ENCODE assay signal across 23 mouse cellular contexts in the genomic region with DNA sequence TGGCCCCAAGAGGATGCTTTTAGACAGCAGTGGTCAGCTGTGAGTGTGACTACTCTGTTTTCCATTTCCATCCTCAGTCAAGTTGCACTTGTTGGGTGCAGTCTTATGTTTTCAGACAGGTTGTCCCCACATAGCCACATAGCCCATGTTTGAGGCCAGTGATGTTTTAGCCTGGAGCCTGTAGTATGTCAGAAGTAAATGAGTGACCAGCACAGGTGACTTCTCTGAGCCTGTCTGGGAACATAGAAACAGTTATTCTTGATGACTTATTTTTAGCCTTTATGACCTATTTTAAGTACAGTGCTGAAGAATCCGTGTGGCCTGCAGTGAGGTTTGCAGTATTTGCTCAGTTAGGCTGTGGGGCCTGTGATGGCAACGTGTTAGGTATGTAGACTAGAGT. TPM values are rescaled to one million over a fixed set of nuclear protein-coding genes. Genes with fewer than 3 reads are reported as not detected.
DNase-seq lines count a peak whose midpoint lies in the region; ATAC-seq and TF ChIP-seq lines count a peak whose summit lies in the region.
"Had no signal": no experiment of that assay in that cellular context is flagged by ENCODE, and none has a peak within 500 bp of the region (broad histone marks: within the 10 kb centered on the region; RNA-seq: fewer than 3 reads in every experiment).

No protein-coding gene starts in this region.

- no peaks in the 10 kb centered on the region for H3K9me3 ChIP-seq in embryonic facial prominence, embryonic 14.5 days (ENCODE audit: control insufficient read depth, low read length)
- no peaks in the 10 kb centered on the region for H3K9me3 ChIP-seq in embryonic facial prominence, embryonic 10.5 days
- H3K9me3 ChIP-seq in limb, embryonic 15.5 days: no peaks in the 10 kb centered on the region
- no peaks in the 10 kb centered on the region for H3K9me3 ChIP-seq in limb, embryonic 10.5 days (replicated peaks)
- H3K9me3 ChIP-seq: embryonic facial prominence, embryonic 15.5 days; forebrain, embryonic 12.5 days; forebrain, embryonic 15.5 days; G1E; hindbrain, embryonic 12.5 days; hindbrain, embryonic 15.5 days had no signal

- peaks cover 45% of the 10 kb centered on the region for H3K36me3 ChIP-seq in embryonic facial prominence, embryonic 14.5 days (ENCODE audit: control insufficient read depth, insufficient read depth, low read length)
- peaks cover 54% of the 10 kb centered on the region for H3K36me3 ChIP-seq in embryonic facial prominence, embryonic 10.5 days (replicated peaks)
- peaks cover 41% of the 10 kb centered on the region for H3K36me3 ChIP-seq in limb, embryonic 15.5 days
- peaks cover 55% of the 10 kb centered on the region for H3K36me3 ChIP-seq in limb, embryonic 10.5 days
- H3K36me3 ChIP-seq in myocyte (ENCODE audit: control insufficient read depth, insufficient read depth): no peaks in the 10 kb centered on the region

- peaks cover 36% of the 10 kb centered on the region for H3K79me2 ChIP-seq in myocyte (ENCODE audit: control insufficient read depth, insufficient read depth)

- no peak for DNase-seq in embryonic facial prominence, embryonic 14.5 days (ENCODE audit: low spot score)
- no peak for DNase-seq in embryonic facial prominence, embryonic 10.5 days (ENCODE audit: low spot score)
- DNase-seq in limb, embryonic 10.5 days (ENCODE audit: low spot score): no peak
- no peak for DNase-seq in cerebellum, adult 9-11 months
- DNase-seq: adrenal gland, postnatal 10 days; adrenal gland, postnatal 36 days; cerebellum, adult 18-20 months; cerebellum, adult 9-10 months; cerebellum, postnatal 25 days; gastrocnemius, postnatal 10 days; heart, adult 11 months had no signal

- no peak overlapping the region for H3K9ac ChIP-seq in embryonic facial prominence, embryonic 14.5 days (ENCODE audit: low read depth, low read length)
- H3K9ac ChIP-seq in limb, embryonic 15.5 days: no peak overlapping the region
- H3K9ac ChIP-seq: embryonic facial prominence, embryonic 15.5 days; forebrain, embryonic 12.5 days; forebrain, embryonic 15.5 days; hindbrain, embryonic 12.5 days; hindbrain, embryonic 15.5 days had no signal

- TF ChIP-seq POLR2A in myocyte (IDR thresholded peaks at IDR 0.05; ENCODE audit: insufficient read length, low read depth): no peak

- H3K4me3 ChIP-seq in embryonic facial prominence, embryonic 14.5 days (ENCODE audit: low read depth, low read length): no peak overlapping the region
- no peak overlapping the region for H3K4me3 ChIP-seq in embryonic facial prominence, embryonic 10.5 days
- H3K4me3 ChIP-seq in limb, embryonic 15.5 days: no peak overlapping the region
- no peak overlapping the region for H3K4me3 ChIP-seq in limb, embryonic 10.5 days
- H3K4me3 ChIP-seq in myocyte: no peak overlapping the region
- H3K4me3 ChIP-seq: embryonic facial prominence, embryonic 15.5 days; erythroblast, embryonic 14.5 days; forebrain, embryonic 12.5 days; forebrain, embryonic 15.5 days; hindbrain, embryonic 12.5 days; hindbrain, embryonic 15.5 days had no signal

- no peak overlapping the region for H3K4me2 ChIP-seq in embryonic facial prominence, embryonic 14.5 days (ENCODE audit: low read depth, low read length)
- no peak overlapping the region for H3K4me2 ChIP-seq in limb, embryonic 15.5 days
- peak overlapping the region; percentile 50 for H3K4me2 ChIP-seq in myocyte (ENCODE audit: low read depth)
- H3K4me2 ChIP-seq: embryonic facial prominence, embryonic 15.5 days; forebrain, embryonic 12.5 days; forebrain, embryonic 15.5 days; heart, embryonic 11.5 days; hindbrain, embryonic 12.5 days; hindbrain, embryonic 15.5 days had no signal

- 0 out of 2 replicates have a peak, but pooled peaks have one; percentile 43 for ATAC-seq in embryonic facial prominence, embryonic 14.5 days (ENCODE audit: low read depth)
- 0 out of 2 replicates have a peak, but pooled peaks have one; percentile 48 for ATAC-seq in limb, embryonic 15.5 days (ENCODE audit: insufficient number of reproducible peaks, low FRiP score, low TSS enrichment, low read depth)
- ATAC-seq: forebrain, embryonic 15.5 days had no signal

- no peaks in the 10 kb centered on the region for H3K27me3 ChIP-seq in embryonic facial prominence, embryonic 14.5 days (replicated peaks; ENCODE audit: control insufficient read depth, insufficient read depth, low read length)
- no peaks in the 10 kb centered on the region for H3K27me3 ChIP-seq in embryonic facial prominence, embryonic 10.5 days (replicated peaks; ENCODE audit: low read depth, poor library complexity, severe bottlenecking)
- no peaks in the 10 kb centered on the region for H3K27me3 ChIP-seq in limb, embryonic 15.5 days
- no peaks in the 10 kb centered on the region for H3K27me3 ChIP-seq in limb, embryonic 10.5 days (ENCODE audit: low read depth, poor library complexity, severe bottlenecking)
- H3K27me3 ChIP-seq in myocyte (ENCODE audit: control insufficient read depth, insufficient read depth, insufficient read length): no peaks in the 10 kb centered on the region
- H3K27me3 ChIP-seq: CH12.LX; embryonic facial prominence, embryonic 15.5 days; forebrain, embryonic 12.5 days; forebrain, embryonic 15.5 days; hindbrain, embryonic 12.5 days; hindbrain, embryonic 15.5 days; Patski had no signal

- H3ac ChIP-seq in myocyte (ENCODE audit: control insufficient read depth, insufficient read length): no peak overlapping the region

- no peaks in the 10 kb centered on the region for H3K4me1 ChIP-seq in embryonic facial prominence, embryonic 14.5 days (ENCODE audit: control insufficient read depth, insufficient read depth, low read length)
- H3K4me1 ChIP-seq in embryonic facial prominence, embryonic 10.5 days: no peaks in the 10 kb centered on the region
- H3K4me1 ChIP-seq in limb, embryonic 15.5 days: no peaks in the 10 kb centered on the region
- H3K4me1 ChIP-seq in limb, embryonic 10.5 days: no peaks in the 10 kb centered on the region
- H3K4me1 ChIP-seq: embryonic facial prominence, embryonic 15.5 days; forebrain, embryonic 12.5 days; forebrain, embryonic 15.5 days; hindbrain, embryonic 12.5 days; hindbrain, embryonic 15.5 days had no signal

- H3K27ac ChIP-seq in embryonic facial prominence, embryonic 14.5 days (replicated peaks; ENCODE audit: low read depth, low read length): no peak overlapping the region
- H3K27ac ChIP-seq in embryonic facial prominence, embryonic 10.5 days (replicated peaks): no peak overlapping the region
- no peak overlapping the region for H3K27ac ChIP-seq in limb, embryonic 15.5 days
- H3K27ac ChIP-seq in limb, embryonic 10.5 days: no peak overlapping the region
- H3K27ac ChIP-seq: embryonic facial prominence, embryonic 15.5 days; forebrain, embryonic 12.5 days; forebrain, embryonic 15.5 days; hindbrain, embryonic 12.5 days; hindbrain, embryonic 15.5 days had no signal

- 85% methylated on average over 2 of the region's 2 CpGs for WGBS in embryonic facial prominence, embryonic 14.5 days
- WGBS in embryonic facial prominence, embryonic 10.5 days: 90% methylated on average over 2 of the region's 2 CpGs
- 84% methylated on average over 2 of the region's 2 CpGs for WGBS in limb, embryonic 15.5 days
- 93% methylated on average over 2 of the region's 2 CpGs for WGBS in limb, embryonic 10.5 days

TF ChIP-seq in myocyte, 11 proteins besides CTCF, POLR2A, EP300 and RAD21:
- TF ChIP-seq MYOD1 (IDR thresholded peaks at IDR 0.05; ENCODE audit: control insufficient read depth in 1 of 3, insufficient read length in 2 of 3, low read depth in 2 of 3) (peak; percentile 87 to 98 (median 95)), TCF12 (IDR thresholded peaks at IDR 0.05; ENCODE audit: insufficient read depth, poor library complexity, severe bottlenecking) (peak; percentile 22), USF1 (IDR thresholded peaks at IDR 0.05; ENCODE audit: low read depth) (no peak), POLR2AphosphoS2 (IDR thresholded peaks at IDR 0.05; ENCODE audit: insufficient read length, low read depth) (no peak)

RNA-seq across cellular contexts. Expression of gene Sun1, which starts 15.7 kb away (rescaled TPM):
- 56.3 and 59.5 TPM in 2 replicates for polyA plus RNA-seq in embryonic facial prominence, embryonic 14.5 days (2014; fragmentation: Nextera tagmentation; extraction: Ambion mirVana)
- polyA plus RNA-seq in embryonic facial prominence, embryonic 10.5 days (2016; fragmentation: Nextera tagmentation; extraction: Ambion mirVana): 50.5 and 50.6 TPM in 2 replicates
- 52.4 and 56.7 TPM in 2 replicates for polyA plus RNA-seq in limb, embryonic 15.5 days (2015; fragmentation: Nextera tagmentation; extraction: Ambion mirVana)
- 47.9 and 52.7 TPM in 2 replicates for polyA plus RNA-seq in limb, embryonic 10.5 days (2016; fragmentation: Nextera tagmentation; extraction: Ambion mirVana)
- polyA plus RNA-seq in myocyte (2012; fragmentation: generic; extraction: Trizol): 65.5 TPM

RNA-seq across cellular contexts. Expression of gene Get4, which starts 36.0 kb away (rescaled TPM):
- 136 and 156 TPM in 2 replicates for polyA plus RNA-seq in embryonic facial prominence, embryonic 14.5 days (2014; fragmentation: Nextera tagmentation; extraction: Ambion mirVana)
- polyA plus RNA-seq in embryonic facial prominence, embryonic 10.5 days (2016; fragmentation: Nextera tagmentation; extraction: Ambion mirVana): 188 and 189 TPM in 2 replicates
- 153 and 171 TPM in 2 replicates for polyA plus RNA-seq in limb, embryonic 15.5 days (2015; fragmentation: Nextera tagmentation; extraction: Ambion mirVana)
- 196 and 215 TPM in 2 replicates for polyA plus RNA-seq in limb, embryonic 10.5 days (2016; fragmentation: Nextera tagmentation; extraction: Ambion mirVana)
- 106 TPM for polyA plus RNA-seq in myocyte (2012; fragmentation: generic; extraction: Trizol)
